Mouse (Mus musculus) intestine, postnatal 0 days (tissue): ENCODE measurements around the gene Gpank1. TPM values are rescaled to one million over a fixed set of nuclear protein-coding genes. Genes with fewer than 3 reads are reported as not detected.
"Not testable (repeated sequence)": the region's sequence is repeated elsewhere in the genome, so short reads cannot be mapped to it uniquely, and the experiment has no call there.

Experiments used
- ATAC-seq: fragments of 200-750 bp; cut with Nextera tagmentation; 2 replicates; pipeline ENCODE4 v1.8.0; 2017; ENCODE audit warnings: mild to moderate bottlenecking, moderate TSS enrichment, moderate library complexity
- H3K27ac ChIP-seq: fragments of 300-500 bp; sonication (generic); 2 replicates; pipeline ENCODE4 v1.5.1; 2014; ENCODE audit warnings: mild to moderate bottlenecking, low read depth, low read length, moderate library complexity
- H3K27me3 ChIP-seq: fragments of 300-500 bp; sonication (generic); replicated peaks from 2 replicates; pipeline ENCODE4 v1.6.1; 2014; ENCODE audit warnings: low read length, mixed read lengths; ENCODE audit not compliant: control insufficient read depth, insufficient read depth
- H3K36me3 ChIP-seq: fragments of 300-500 bp; sonication (generic); 2 replicates; pipeline ENCODE4 v1.6.1; 2014; ENCODE audit warnings: mild to moderate bottlenecking, moderate library complexity; ENCODE audit not compliant: control insufficient read depth, insufficient read depth
- H3K4me1 ChIP-seq: fragments of 300-500 bp; sonication (generic); replicated peaks from 2 replicates; pipeline ENCODE4 v1.6.1; 2014; ENCODE audit warnings: antibody characterized with exemption, low read length, mixed read lengths; ENCODE audit not compliant: control insufficient read depth, insufficient read depth
- H3K4me2 ChIP-seq: fragments of 300-500 bp; sonication (generic); replicated peaks from 2 replicates; pipeline ENCODE4 v1.6.1; 2014; ENCODE audit warnings: low read depth, mild to moderate bottlenecking, moderate library complexity
- H3K4me3 ChIP-seq: fragments of 300-500 bp; sonication (generic); 2 replicates; pipeline ENCODE4 v1.5.1; 2014; ENCODE audit warnings: low read depth, low read length
- H3K9ac ChIP-seq: fragments of 300-500 bp; sonication (generic); 2 replicates; pipeline ENCODE4 v1.6.1; 2014; ENCODE audit warnings: mild to moderate bottlenecking, low read depth, low read length
- H3K9me3 ChIP-seq: fragments of 300-500 bp; sonication (generic); 2 replicates; pipeline ENCODE4 v1.6.1; 2016; ENCODE audit warnings: mixed run types; ENCODE audit not compliant: control insufficient read depth
- CTCF ChIP-seq: sonication (generic); IDR thresholded peaks from 2 replicates; pipeline ENCODE4 v1.5.1; 2016; ENCODE audit warnings: low read depth, mild to moderate bottlenecking, control low read depth, antibody characterized with exemption, moderate library complexity
- WGBS: fragments of 180-500 bp; shearing (Covaris S2); extraction: QIAGEN DNeasy Blood & Tissue Kit; methylation state at CpG from one replicate; pipeline ENCODE4 v1.1.7; 2014; 5-methylcytosine and 5-hydroxymethylcytosine counted together
- polyA plus RNA-seq: library from polyadenylated mRNA; unstranded; fragments of >200 nt; fragmentation: Nextera tagmentation; extraction: Ambion mirVana; gene quantifications from 2 replicates; pipeline ENCODE4 v1.2.1, GENCODE M21; 2015

Gpank1 gene
- polyA plus RNA-seq, 1 experiment from 2014 or later: 15.0 TPM

DNA sequence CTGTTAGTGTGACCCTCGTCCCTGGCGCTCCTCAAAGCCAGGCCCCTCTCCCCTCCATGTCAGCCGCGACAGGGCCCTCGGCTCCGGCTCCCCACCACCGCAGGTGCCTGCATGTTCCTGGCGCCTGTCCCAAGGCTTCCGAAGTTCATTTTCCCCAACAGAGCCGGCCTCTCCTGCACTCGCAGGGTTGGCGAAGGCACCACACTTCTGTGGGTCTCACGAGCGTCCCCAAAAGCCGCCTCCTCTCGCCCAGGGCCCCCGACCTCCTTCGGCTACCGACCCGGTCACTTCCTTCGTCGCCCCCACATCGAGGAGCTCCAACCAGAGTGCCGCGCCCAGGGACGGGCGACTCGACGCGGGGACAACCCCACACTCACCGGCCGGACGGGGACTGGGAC, 511 bp upstream of the Gpank1 start:
- Histone ChIP-seq H3K9ac (peak overlapping the region; percentile 84), H3K4me1 (peaks cover 6% of the 10 kb centered on the region; the same call in 1 of the 2 replicates), H3K36me3 (peaks cover 34% of the 10 kb centered on the region), H3K27ac (peak overlapping the region; percentile 43), H3K9me3 (no peaks in the 10 kb centered on the region), H3K4me2 (peak overlapping the region; percentile 92), H3K4me3 (peak overlapping the region; percentile 86), H3K27me3 (no peaks in the 10 kb centered on the region)
- WGBS: under 1% methylated on average over 33 of the region's 33 CpGs
- 0 out of 2 replicates have a peak, but pooled peaks have one; percentile 2 for ATAC-seq
- no peak for TF ChIP-seq CTCF

DNA sequence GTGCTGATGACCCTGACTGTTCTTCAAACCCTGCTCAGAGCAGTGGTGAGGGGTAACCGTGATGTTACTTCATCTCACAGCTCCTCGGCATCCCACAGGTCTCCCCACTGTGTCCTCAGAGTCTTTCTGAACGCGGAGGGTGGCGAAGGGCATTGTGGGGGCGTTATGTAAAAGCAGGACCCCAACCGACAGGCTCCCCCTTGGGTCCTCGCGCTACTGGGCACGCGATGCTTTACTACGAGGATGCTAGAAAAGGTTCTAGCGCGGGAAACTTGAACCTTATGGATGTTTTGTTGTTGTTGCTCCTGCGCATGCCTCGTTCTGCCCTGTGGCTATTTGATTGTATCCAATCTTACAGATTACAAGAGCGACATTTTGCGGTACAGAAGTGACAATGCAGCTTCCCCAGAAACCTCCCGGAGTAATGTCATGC, 632 bp downstream of the Gpank1 start, which contains the start of gene Csnk2b:
TSS of gene Csnk2b (minus strand) at position 183 of the 433 bp plus-strand sequence.
- peak within 1 kb of the TSS; percentile 89 for H3K27ac ChIP-seq
- no peaks in the 10 kb centered on the region for H3K27me3 ChIP-seq
- H3K9ac ChIP-seq: peak within 1 kb of the TSS; percentile 84
- H3K4me2 ChIP-seq: peak within 1 kb of the TSS; percentile 92
- peaks cover 25% of the 10 kb centered on the region for H3K36me3 ChIP-seq
- H3K9me3 ChIP-seq: no peaks in the 10 kb centered on the region
- H3K4me1 ChIP-seq: peaks cover 6% of the 10 kb centered on the region; the same call in 1 of the 2 replicates
- TF ChIP-seq CTCF: peak; percentile 62
- peak within 1 kb of the TSS; percentile 86 for H3K4me3 ChIP-seq
- ATAC-seq: no peak
- WGBS: under 1% methylated on average over 19 of the region's 19 CpGs

DNA sequence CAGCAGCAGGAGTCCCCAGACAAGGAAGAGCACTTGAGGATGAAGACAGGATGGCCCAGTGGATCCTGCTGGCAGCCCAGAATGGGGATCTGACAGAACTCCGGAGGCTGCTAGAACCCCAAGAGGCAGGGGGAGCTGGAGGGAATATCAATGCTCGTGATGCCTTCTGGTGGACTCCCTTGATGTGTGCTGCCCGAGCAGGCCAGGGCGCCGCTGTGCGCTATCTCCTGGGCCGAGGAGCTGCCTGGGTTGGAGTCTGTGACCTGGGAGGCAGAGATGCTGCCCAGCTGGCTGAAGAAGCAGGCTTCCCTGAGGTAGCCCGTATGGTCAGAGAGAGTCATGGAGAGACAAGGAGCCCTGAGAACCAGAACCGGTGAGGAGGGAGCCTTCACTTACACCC, 2.0 kb downstream of the Gpank1 start:
- H3K4me3 ChIP-seq, H3K27me3 ChIP-seq, H3K9me3 ChIP-seq, ATAC-seq, H3K27ac ChIP-seq, H3K4me1 ChIP-seq, H3K4me2 ChIP-seq, H3K9ac ChIP-seq: not testable (repeated sequence)
- peaks cover 22% of the 10 kb centered on the region; the same call in 1 of the 2 replicates for H3K36me3 ChIP-seq
- WGBS: 91% methylated on average over 9 of the region's 9 CpGs

- Histone ChIP-seq H3K27ac (peak overlapping the region; percentile 91), H3K36me3 (peaks cover 23% of the 10 kb centered on the region; the same call in 1 of the 2 replicates)
- not testable (repeated sequence) for H3K9me3 ChIP-seq, H3K4me3 ChIP-seq, H3K4me2 ChIP-seq, H3K4me1 ChIP-seq, H3K27me3 ChIP-seq, H3K9ac ChIP-seq
- WGBS: 64% methylated on average over 12 of the region's 12 CpGs
- ATAC-seq: peak; percentile 42
These were observed 3.1 kb downstream of the Gpank1 start for GRCm38 (mm10) chr17:35124261-35124896.

DNA sequence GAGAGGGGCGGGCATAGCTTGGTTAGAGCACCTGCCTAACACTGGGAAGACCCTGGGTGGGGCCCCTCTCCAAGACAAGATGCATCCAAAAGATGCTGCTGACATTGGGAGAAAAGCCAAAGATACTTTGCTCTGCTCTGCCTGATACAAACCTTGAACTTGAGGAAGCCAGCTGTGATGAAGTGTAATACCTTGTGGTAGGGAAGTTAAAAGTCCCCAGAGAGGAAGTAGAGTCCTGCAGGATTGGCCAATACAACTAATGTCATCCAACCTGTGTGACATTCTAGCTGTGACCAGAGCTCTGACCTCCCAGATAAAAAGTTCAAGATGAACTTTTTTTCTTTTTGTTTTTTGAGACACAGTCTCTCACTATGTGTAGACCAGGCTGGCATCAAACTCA, 3.8 kb downstream of the Gpank1 start:
- Histone ChIP-seq H3K4me1 (peaks cover 6% of the 10 kb centered on the region; the same call in 1 of the 2 replicates), H3K4me2 (peak overlapping the region; percentile 84), H3K9me3 (no peaks in the 10 kb centered on the region), H3K27me3 (no peaks in the 10 kb centered on the region), H3K36me3 (peaks cover 25% of the 10 kb centered on the region; the same call in 1 of the 2 replicates), H3K27ac (peak overlapping the region; percentile 91), H3K9ac (peak overlapping the region; percentile 78; the same call in 1 of the 2 replicates), H3K4me3 (no peak overlapping the region)
- TF ChIP-seq CTCF: no peak
- ATAC-seq: no peak
- 96% methylated on average over 1 of the region's 1 CpGs for WGBS

DNA sequence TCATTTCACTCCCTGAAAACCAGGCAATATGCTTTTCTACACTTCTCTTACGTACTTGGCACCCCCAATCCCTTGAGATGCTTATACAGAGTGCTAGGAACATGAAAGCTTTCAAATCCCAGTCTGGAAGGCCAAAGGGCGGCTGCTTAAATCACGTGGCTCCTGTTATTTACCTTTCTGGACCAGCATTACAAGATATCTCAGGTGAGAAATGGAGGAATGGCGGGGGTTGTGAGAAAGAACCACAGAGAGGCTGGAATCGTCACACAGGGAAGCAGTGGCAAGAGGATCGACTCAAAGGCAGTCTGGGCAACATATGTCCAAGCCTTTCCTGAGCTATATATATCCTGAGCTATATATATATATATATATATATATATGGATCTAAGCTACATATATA, 4.3 kb downstream of the Gpank1 start:
- Histone ChIP-seq H3K9ac (peak overlapping the region; percentile 78), H3K9me3 (no peaks in the 10 kb centered on the region), H3K27ac (peak overlapping the region; percentile 91), H3K4me2 (peak overlapping the region; percentile 84), H3K4me3 (peak overlapping the region; percentile 60), H3K4me1 (peaks cover 6% of the 10 kb centered on the region; the same call in 1 of the 2 replicates), H3K36me3 (peaks cover 26% of the 10 kb centered on the region; the same call in 1 of the 2 replicates), H3K27me3 (no peaks in the 10 kb centered on the region)
- no peak for TF ChIP-seq CTCF
- 9% methylated on average over 6 of the region's 6 CpGs for WGBS
- ATAC-seq: peak; percentile 3; the same call in 1 of the 2 replicates
